Mouse (Mus musculus) small intestine, adult 2 months (tissue): Measurements from ENCODE around the gene Gpc6.

Experiments
- CTCF ChIP-seq: fragments of 200-500 bp; IDR thresholded peaks from 2 replicates; pipeline ENCODE4 v1.5.1; 2012; ENCODE audit warnings: low read depth, mild to moderate bottlenecking, control low read depth, inconsistent platforms, low read length, moderate library complexity, mixed read lengths; ENCODE audit not compliant: insufficient replicate concordance, insufficient read length; ENCODE audit errors: extremely low read depth
- POLR2A ChIP-seq: fragments of 200-500 bp; IDR thresholded peaks from 2 replicates; pipeline ENCODE4 v1.6.1; 2012; ENCODE audit warnings: low read depth, mild to moderate bottlenecking, control low read depth, inconsistent platforms, low read length, moderate library complexity

DNA sequence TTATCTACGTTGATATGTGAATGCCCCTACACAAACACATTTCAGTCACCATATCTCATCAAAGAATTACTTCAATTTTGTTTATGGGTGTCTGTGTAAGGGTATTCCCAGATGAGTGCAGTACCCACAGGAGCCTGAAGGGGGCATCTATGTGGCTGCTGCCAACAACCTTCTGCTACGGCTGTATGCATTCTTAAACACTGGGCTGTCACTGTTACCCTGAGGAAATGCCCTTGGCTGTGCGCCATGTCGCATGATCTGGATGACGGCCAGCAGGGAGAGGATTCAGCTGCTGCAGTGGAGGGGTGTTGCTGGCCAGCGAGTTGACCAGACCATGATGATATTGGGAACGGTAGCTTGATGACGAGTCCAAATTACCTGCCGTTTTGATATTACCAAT is 954.2 kb downstream of the Gpc6 start:
- no peak for TF ChIP-seq CTCF
- no peak for TF ChIP-seq POLR2A
